Mouse (Mus musculus) left cerebral cortex, postnatal 4 days (tissue): ENCODE results near the gene Muc13. TPM values are rescaled to one million over a fixed set of nuclear protein-coding genes. Genes with fewer than 3 reads are reported as not detected.
A peak's percentile ranks its signal among the peaks of the same experiment; 100 is the strongest.

Experiments used
- DNase-seq: peaks from one replicate; pipeline ENCODE4 v3.0.0-alpha.2; 2022
- intact Hi-C: fragments of 180-260 bp; cut with DNase I; formaldehyde crosslinking; loops from one replicate; pipeline ENCODE4 v1.15.1; 2025
- total RNA-seq, 2 experiments: library from RNA; stranded (reverse); gene quantifications; 2 replicates each; pipeline ENCODE4 v1.2.3; 2021

The Muc13 gene
- total RNA-seq: not detected

- no peak for DNase-seq
- intact Hi-C loops: no loop called here
Observed at GRCm38 (mm10) chr16:33793846-33794791, at the start of gene Muc13. Gene Muc13, plus strand, starts transcription at chr16:33794037.

- intact Hi-C loops: loop anchor here (5.0 kb wide), 1 partner anchor 363 kb away; the partner anchor contains the start of gene Zfp148
- DNase-seq: peak; percentile 66
Observed at GRCm38 (mm10) chr16:33744622-33745419, 49.0 kb upstream of the Muc13 start.

GRCm38 (mm10) chr16:33745457-33745856, 48.4 kb upstream of the Muc13 start:
- no peak for DNase-seq
- intact Hi-C loops: no loop called here

GRCm38 (mm10) chr16:33746074-33746676, 47.7 kb upstream of the Muc13 start:
- peak; percentile 75 for DNase-seq
- intact Hi-C loops: no loop called here

GRCm38 (mm10) chr16:33747346-33747954, 46.4 kb upstream of the Muc13 start:
- intact Hi-C loops: no loop called here
- DNase-seq: no peak

- intact Hi-C loops: no loop called here
Observed at GRCm38 (mm10) chr16:33747994-33748393, 45.8 kb upstream of the Muc13 start.

GRCm38 (mm10) chr16:33751152-33751551, 42.7 kb upstream of the Muc13 start:
- intact Hi-C loops: no loop called here
- DNase-seq: no peak

More at GRCm38 (mm10) chr16:33747994-33748393, 45.8 kb upstream of the Muc13 start:
- DNase-seq: no peak

- DNase-seq: no peak
- intact Hi-C loops: no loop called here
Observed at GRCm38 (mm10) chr16:33751590-33751989, 42.2 kb upstream of the Muc13 start.

- DNase-seq: no peak
- intact Hi-C loops: no loop called here
Observed at GRCm38 (mm10) chr16:33752904-33753578, 40.8 kb upstream of the Muc13 start.

GRCm38 (mm10) chr16:33755293-33755692, 38.5 kb upstream of the Muc13 start:
- no peak for DNase-seq
- intact Hi-C loops: no loop called here

- intact Hi-C loops: no loop called here
- DNase-seq: no peak
Observed at GRCm38 (mm10) chr16:33755961-33756360, 37.9 kb upstream of the Muc13 start.

GRCm38 (mm10) chr16:33756396-33756795, 37.4 kb upstream of the Muc13 start:
- intact Hi-C loops: no loop called here
- DNase-seq: peak; percentile 44

- intact Hi-C loops: no loop called here
- no peak for DNase-seq
Observed at GRCm38 (mm10) chr16:33759207-33759606, 34.6 kb upstream of the Muc13 start.

GRCm38 (mm10) chr16:33760542-33760941, 33.3 kb upstream of the Muc13 start:
- DNase-seq: no peak
- intact Hi-C loops: no loop called here

- intact Hi-C loops: no loop called here
- no peak for DNase-seq
Observed at GRCm38 (mm10) chr16:33760996-33761395, 32.8 kb upstream of the Muc13 start.

- no peak for DNase-seq
- intact Hi-C loops: no loop called here
Observed at GRCm38 (mm10) chr16:33764501-33765193, 29.2 kb upstream of the Muc13 start.

GRCm38 (mm10) chr16:33765477-33765876, 28.4 kb upstream of the Muc13 start:
- DNase-seq: no peak
- intact Hi-C loops: no loop called here

GRCm38 (mm10) chr16:33766309-33766708, 27.5 kb upstream of the Muc13 start:
- intact Hi-C loops: no loop called here
- DNase-seq: no peak

GRCm38 (mm10) chr16:33766757-33767156, 27.1 kb upstream of the Muc13 start:
- intact Hi-C loops: no loop called here

More at GRCm38 (mm10) chr16:33766757-33767156, 27.1 kb upstream of the Muc13 start:
- DNase-seq: no peak
